Mouse (Mus musculus): ENCODE results near the gene Gxylt2. TPM values are rescaled to one million over a fixed set of nuclear protein-coding genes. Genes with fewer than 3 reads are reported as not detected.

Gene Gxylt2
- 1 to 10 TPM; 1.2 to 1.6 TPM for total RNA-seq (2021)
- long read RNA-seq, experiment 1, partial matches to known transcripts, result 0 of 1 reads
- long read RNA-seq, experiment 1, other reads (novel, unspliced or antisense), result 1 of 1 reads
- long read RNA-seq, experiment 2, partial matches to known transcripts, result 0 of 1 reads
- long read RNA-seq, experiment 2, other reads (novel, unspliced or antisense), result 1 of 1 reads

DNA sequence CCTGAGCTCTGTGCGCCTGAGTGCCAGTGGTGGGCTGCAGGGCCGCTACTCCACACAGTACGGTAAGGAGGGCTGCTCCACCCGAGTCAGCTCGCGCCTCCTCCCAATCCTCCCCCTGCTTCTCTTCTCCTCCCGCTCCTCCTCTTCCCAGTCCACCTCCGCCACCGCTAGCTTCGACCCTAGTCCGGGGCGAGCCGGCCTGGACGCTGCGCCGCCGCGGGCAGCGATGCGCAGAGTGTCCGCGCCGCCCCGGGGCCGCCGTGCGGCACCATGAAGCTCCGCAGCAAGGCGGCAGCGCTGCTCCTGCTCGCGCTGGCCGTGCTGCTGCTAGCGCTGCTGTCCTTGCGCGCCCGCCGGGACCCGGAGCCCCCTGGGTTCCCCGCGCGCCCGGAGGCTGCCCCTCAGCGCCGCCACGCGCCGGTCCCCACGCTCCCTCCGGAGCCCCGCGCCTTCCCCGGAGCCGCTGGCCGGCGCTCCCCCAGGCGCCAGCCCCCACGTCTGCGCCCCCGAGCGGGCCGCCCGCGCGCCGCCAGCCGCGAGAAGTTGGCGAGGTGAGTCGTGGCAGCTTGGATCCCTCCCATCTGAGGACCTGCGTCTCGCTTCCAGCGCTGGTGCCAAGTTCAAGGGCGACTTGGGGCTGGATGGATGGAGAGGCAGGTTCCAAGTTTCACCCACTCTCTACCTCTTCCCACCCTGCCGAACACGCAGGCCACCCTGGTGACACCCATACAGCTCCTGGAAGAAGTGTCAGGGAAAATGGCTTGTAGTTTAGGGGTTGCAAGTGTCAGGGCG is at the start of gene Gxylt2:
TSS of gene Gxylt2 (plus strand) at position 161 of the 792 bp plus-strand sequence.
- Histone ChIP-seq H3K4me3 (peak within 1 kb of the TSS; percentile 55), H3K27ac (no peak within 1 kb of the TSS)
- intact Hi-C loops (cut with DNase I), result loop anchor here (10.0 kb wide), 1 partner anchor 130 kb away; the partner anchor contains the start of gene Ppp4r2
- DNase-seq (ENCODE audit: extremely low spot score in 1 of 2, low spot score in 2 of 2), result peak; percentile 35 to 43
- peak; percentile 6 for TF ChIP-seq CTCF (IDR thresholded peaks at IDR 0.05)

DNA sequence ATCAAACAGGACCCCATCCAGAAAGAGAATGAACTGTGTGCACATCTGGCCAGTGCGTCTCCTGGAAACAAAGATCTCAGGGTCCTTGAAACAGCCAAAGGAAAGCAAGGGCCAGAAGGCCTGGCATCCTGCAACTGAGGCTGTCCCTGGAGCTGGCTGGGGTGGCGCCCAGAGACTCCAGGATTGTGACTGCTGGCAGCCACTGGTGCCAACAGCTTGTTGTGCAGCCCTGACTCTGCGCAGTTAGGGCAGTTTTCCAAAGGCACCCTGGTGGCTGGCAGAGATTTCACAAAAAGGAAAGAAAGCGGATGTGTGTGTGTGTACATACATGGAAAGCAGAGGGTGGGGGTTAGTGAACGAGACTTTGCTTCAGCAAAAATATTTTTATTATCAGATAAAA is 44.1 kb upstream of the Gxylt2 start:
- H3K4me3 ChIP-seq, result no peak overlapping the region
- TF ChIP-seq CTCF (IDR thresholded peaks at IDR 0.05), result peak; percentile 16; the same call in 1 of the 2 replicates

DNA sequence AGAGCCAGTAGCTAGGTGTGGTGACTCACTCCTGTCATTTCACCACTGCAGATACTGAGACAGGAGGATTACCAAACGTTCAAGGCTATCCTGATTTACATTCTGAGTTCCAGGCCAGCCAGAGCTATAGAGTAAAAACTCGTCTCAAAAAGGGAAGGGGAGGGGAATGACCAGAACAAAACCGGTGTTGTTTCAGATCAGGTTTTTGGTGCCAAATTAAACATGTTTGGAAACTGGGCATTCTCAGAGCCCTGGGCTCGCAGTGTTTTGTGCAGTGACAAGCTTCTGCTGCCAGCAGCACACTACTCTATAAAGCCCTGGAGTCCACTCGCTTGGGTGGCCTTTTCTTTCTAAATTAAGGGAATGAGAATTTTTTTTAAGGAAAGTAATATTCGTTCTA is 42.3 kb upstream of the Gxylt2 start:
- Histone ChIP-seq H3K4me3 (no peak overlapping the region), H3K27ac (no peak overlapping the region)
- no peak for DNase-seq (ENCODE audit: extremely low spot score in 1 of 2, low spot score in 2 of 2)
- intact Hi-C loops (cut with DNase I), result no loop called here
- TF ChIP-seq CTCF (IDR thresholded peaks at IDR 0.05), result no peak

More for the DNA sequence above, 44.1 kb upstream of the Gxylt2 start:
- no peak overlapping the region for H3K27ac ChIP-seq
- peak; percentile 44 to 54 for DNase-seq (ENCODE audit: extremely low spot score in 1 of 2, low spot score in 2 of 2)
- intact Hi-C loops (cut with DNase I), result no loop called here

DNA sequence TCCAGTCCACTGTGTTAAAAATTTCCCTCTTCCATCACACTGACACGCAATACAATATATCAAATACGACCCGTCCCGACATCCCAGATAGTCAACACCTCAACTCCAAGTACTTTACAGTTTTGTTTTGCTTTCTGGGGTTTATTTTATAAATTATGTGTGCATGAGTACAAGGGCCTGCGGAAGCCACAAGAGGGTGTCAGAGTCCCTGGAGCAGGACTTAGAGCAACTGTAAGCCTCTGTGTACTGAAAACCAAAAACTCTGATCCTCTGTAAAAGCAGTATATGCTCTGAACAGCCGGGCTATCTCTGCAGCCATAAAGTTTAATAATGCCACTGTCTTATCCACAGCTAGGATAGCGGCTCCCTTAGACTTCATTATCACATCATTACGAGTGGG is 36.9 kb upstream of the Gxylt2 start:
- no peak for DNase-seq (ENCODE audit: extremely low spot score in 1 of 2, low spot score in 2 of 2)
- intact Hi-C loops (cut with DNase I), result no loop called here
- Histone ChIP-seq H3K4me3 (no peak overlapping the region), H3K27ac (no peak overlapping the region)
- TF ChIP-seq CTCF (IDR thresholded peaks at IDR 0.05), result peak; percentile 23

DNA sequence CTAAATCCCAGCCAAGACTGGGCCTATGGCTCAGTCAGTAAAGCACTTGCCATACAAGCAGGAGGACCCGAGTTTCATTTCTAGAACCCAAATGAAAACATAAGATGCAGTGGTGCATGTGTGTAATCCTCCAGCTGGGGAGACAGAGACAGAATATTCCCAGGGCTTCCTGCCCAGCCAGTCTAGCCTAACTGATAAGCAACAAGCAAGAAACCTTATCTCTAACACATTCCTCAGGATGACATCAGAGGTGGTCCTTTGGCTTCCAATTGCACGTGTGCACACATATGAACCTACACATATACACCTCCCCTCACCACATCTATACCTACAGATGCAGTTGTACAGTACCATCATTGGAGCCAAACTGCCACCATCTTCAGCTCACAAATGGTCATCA is 35.7 kb upstream of the Gxylt2 start:
- DNase-seq (ENCODE audit: extremely low spot score in 1 of 2, low spot score in 2 of 2), result no peak
- TF ChIP-seq CTCF (IDR thresholded peaks at IDR 0.05), result no peak
- Histone ChIP-seq H3K4me3 (no peak overlapping the region), H3K27ac (no peak overlapping the region)
- intact Hi-C loops (cut with DNase I), result no loop called here

DNA sequence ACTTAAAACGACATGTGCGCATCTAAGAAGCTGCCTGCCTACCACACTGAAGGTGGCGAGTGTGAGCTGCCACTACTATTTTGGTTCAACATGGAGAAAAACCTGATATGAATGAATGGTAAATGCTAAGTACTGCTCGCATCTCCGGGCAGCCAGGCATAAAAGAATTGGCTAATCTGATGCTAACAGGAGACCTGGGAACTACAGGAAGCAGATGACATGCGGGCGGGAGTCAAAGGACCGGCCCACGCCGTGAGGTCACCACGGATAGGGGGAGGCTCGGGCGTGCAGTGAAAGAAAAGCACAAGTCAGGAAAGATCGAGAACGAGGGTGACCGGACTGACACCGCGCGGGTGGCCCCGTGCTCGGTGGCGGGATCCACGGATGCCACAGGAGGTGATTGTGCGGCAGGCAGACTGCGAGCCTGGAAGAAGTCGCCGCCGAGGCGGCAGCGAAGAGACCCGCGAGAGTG is 34.1 kb upstream of the Gxylt2 start:
- TF ChIP-seq CTCF (IDR thresholded peaks at IDR 0.05), result peak; percentile 17
- H3K27ac ChIP-seq, result peak overlapping the region; percentile 64
- intact Hi-C loops (cut with DNase I), result loop anchor here (2.0 to 10.0 kb wide), 4 partner anchors 62 to 592 kb away; partner anchors contain the start of gene Ppp4r2
- peak; percentile 44 to 46 for DNase-seq (ENCODE audit: extremely low spot score in 1 of 2, low spot score in 2 of 2)
- H3K4me3 ChIP-seq, result peak overlapping the region; percentile 76

DNA sequence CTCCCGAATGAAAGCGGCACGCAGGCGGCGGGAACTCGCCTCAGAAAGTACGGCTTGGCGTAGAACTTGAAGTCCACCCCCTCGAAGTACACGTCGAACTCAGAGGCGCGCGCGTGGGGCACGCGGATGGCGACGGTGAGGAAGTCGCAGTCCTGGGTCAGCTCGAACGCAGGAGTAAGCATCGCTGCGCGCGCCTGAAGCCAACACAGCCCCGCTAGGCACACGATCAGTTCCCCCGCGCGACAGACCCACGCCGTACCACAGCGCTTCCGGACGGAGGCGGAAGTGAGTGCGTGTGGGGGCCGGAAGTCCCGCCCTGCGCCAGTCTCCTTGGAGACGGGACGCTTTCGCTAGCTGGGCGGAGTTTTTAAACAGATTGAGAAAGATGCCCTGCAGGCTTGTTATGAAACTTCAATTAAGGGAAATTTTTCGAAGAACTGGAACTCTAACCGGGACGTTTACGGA is 33.6 kb upstream of the Gxylt2 start, which contains the start of gene Shq1:
TSS of gene Shq1 (minus strand) at position 278 of the 465 bp plus-strand sequence.
- peak within 1 kb of the TSS; percentile 64 for H3K27ac ChIP-seq
- peak; percentile 35 for TF ChIP-seq CTCF (IDR thresholded peaks at IDR 0.05)
- peak; percentile 87 to 88 for DNase-seq (ENCODE audit: extremely low spot score in 1 of 2, low spot score in 2 of 2)
- H3K4me3 ChIP-seq, result peak within 1 kb of the TSS; percentile 76
- intact Hi-C loops (cut with DNase I), result loop anchor here (1.0 to 10.0 kb wide), 5 partner anchors 62 to 591 kb away; partner anchors contain the start of gene Ppp4r2

DNA sequence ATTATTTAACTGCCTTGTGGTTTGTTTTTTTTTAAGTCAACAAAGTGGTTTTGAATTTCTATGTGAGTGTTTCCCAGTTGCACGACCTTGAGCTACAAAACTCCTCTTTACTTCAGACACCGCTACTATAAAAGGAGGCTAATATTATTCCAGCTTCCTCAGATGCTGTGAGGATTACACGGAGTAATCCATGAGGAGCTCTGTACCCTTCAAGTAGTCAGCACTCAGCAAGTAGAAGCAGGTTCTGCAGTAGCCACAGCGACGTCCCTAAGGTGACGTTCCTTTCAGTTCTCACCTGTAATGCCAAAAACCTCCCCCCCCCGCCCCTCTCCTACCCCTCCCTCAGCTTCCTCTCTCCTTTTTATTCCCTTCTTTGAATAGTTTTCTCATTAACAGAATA is 33.1 kb upstream of the Gxylt2 start:
- Histone ChIP-seq H3K27ac (no peak overlapping the region), H3K4me3 (peak overlapping the region; percentile 76)
- no peak for TF ChIP-seq CTCF (IDR thresholded peaks at IDR 0.05)
- DNase-seq (ENCODE audit: extremely low spot score in 1 of 2, low spot score in 2 of 2), result no peak
- intact Hi-C loops (cut with DNase I), result loop anchor here (1.0 to 10.0 kb wide), 5 partner anchors 61 to 591 kb away; partner anchors contain the start of gene Ppp4r2

DNA sequence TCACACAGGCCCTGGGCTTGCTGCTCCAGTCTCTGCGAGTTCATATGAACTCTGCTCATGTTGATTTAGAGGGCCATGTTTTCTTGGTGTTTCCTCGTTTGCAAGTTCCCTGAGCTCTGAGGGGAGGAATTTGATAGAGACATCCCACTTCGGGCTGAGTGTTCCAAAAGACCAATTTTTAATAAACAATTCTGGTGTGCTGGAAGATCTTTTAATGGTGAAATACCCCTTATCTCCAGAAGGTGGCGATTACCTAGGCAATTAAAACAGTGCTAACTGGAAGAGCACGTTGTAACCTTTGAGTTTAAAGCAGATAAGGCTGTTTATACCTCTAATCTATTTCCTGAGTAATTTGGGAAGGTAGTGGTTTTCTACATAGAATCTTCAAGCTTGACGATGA is 29.6 kb upstream of the Gxylt2 start:
- Histone ChIP-seq H3K27ac (no peak overlapping the region), H3K4me3 (no peak overlapping the region)
- intact Hi-C loops (cut with DNase I), result loop anchor here (1.0 to 10.0 kb wide), 3 partner anchors 201 to 587 kb away; no protein-coding TSS in a partner anchor
- peak; percentile 80 for TF ChIP-seq CTCF (IDR thresholded peaks at IDR 0.05)
- no peak for DNase-seq (ENCODE audit: extremely low spot score in 1 of 2, low spot score in 2 of 2)

DNA sequence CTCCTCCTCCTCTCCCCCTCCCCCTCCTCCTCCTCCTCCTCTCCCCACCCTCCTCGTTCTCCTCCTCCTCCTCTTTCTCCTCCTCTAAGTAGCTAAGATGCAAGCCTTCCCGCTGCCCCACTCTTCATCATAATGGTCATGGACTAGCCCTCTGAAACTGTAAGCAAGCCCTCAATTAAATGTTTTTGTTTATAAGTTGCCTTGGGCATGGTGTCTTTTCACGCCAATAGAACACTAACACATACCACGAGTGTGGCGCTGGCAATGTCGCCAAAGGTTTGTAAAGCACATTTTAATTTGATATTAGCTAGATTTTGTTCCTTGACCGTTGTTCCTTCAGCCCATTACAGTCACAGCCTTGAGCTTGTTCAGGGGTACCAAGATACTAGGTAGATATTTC is 28.1 kb upstream of the Gxylt2 start:
- no peak overlapping the region for H3K4me3 ChIP-seq

DNA sequence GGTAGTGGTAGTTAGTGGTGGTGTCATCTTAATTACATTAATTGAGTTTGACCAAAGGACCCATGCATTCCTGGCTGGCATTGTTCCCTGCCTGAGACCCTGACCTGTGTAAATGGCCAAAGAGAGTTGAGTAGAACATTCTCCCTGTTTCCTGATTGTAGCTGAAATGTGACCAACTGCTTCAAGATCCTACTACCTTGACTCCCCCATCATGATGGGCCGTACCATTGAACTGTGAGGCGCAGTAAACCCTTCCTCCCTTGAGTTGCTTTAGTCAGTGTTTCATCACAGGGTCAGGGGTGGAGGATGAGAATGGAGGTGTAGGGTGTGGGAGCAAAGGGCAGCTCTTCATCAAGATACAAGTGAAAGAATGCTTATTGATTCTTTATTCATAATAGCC is 25.9 kb upstream of the Gxylt2 start:
- Histone ChIP-seq H3K27ac (no peak overlapping the region), H3K4me3 (no peak overlapping the region)
- DNase-seq (ENCODE audit: extremely low spot score in 1 of 2, low spot score in 2 of 2), result no peak
- TF ChIP-seq CTCF (IDR thresholded peaks at IDR 0.05), result no peak
- intact Hi-C loops (cut with DNase I), result loop anchor here (10.0 kb wide), 1 partner anchor 516 kb away; no protein-coding TSS in a partner anchor

More for the DNA sequence above, 28.1 kb upstream of the Gxylt2 start:
- DNase-seq (ENCODE audit: extremely low spot score in 1 of 2, low spot score in 2 of 2), result no peak
- H3K27ac ChIP-seq, result no peak overlapping the region
- TF ChIP-seq CTCF (IDR thresholded peaks at IDR 0.05), result no peak
- intact Hi-C loops (cut with DNase I), result loop anchor here (10.0 kb wide), 1 partner anchor 518 kb away; no protein-coding TSS in a partner anchor

DNA sequence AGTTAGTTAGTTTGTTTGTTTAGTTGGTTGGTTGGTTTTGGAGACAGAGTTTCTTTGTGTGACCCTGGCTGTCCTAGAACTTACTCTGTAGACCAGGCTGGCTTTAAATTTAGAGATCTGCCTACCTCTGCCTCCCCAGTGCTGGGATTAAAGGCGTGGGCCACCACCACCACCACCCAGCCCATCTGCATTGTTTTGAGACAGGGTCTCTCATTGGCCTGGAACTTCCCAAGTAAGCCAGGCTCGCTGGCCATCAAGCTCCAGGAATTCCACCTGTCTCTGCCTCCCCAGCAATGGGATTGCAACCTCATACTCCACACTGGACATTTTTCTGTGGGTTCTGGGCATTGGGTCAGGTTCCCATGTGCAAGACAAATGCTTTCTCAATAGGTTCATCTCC is 18.2 kb upstream of the Gxylt2 start:
- no peak for TF ChIP-seq CTCF (IDR thresholded peaks at IDR 0.05)
- intact Hi-C loops (cut with DNase I), result no loop called here

More for the DNA sequence above, 18.2 kb upstream of the Gxylt2 start:
- no peak overlapping the region for H3K4me3 ChIP-seq
- no peak for DNase-seq (ENCODE audit: extremely low spot score in 1 of 2, low spot score in 2 of 2)
- H3K27ac ChIP-seq, result no peak overlapping the region
